Mouse (Mus musculus): ENCODE results near the gene Ubtf.

Gene Ubtf

GRCm38 (mm10) chr11:102316572-102317297 lies 2.8 kb downstream of the Ubtf start:
- peak; percentile 82 to 87 for DNase-seq

GRCm38 (mm10) chr11:102315690-102316571 lies 3.6 kb downstream of the Ubtf start:
- peak; percentile 40 to 50 for DNase-seq

GRCm38 (mm10) chr11:102314321-102314720 lies 5.2 kb downstream of the Ubtf start:
- no peak for DNase-seq

- DNase-seq = no peak
Measured at GRCm38 (mm10) chr11:102312586-102312985, 7.0 kb downstream of the Ubtf start.

GRCm38 (mm10) chr11:102311966-102312365 lies 7.6 kb downstream of the Ubtf start:
- DNase-seq = no peak

GRCm38 (mm10) chr11:102310768-102311695 lies 8.5 kb downstream of the Ubtf start:
- no peak for DNase-seq

- peak in 1 of 2 experiments; percentile 16 for DNase-seq
Measured at GRCm38 (mm10) chr11:102309821-102310617, 9.5 kb downstream of the Ubtf start.

- peak; percentile 99 for DNase-seq
Measured at GRCm38 (mm10) chr11:102308979-102309378, 10.6 kb downstream of the Ubtf start.

- no peak for DNase-seq
Measured at GRCm38 (mm10) chr11:102308104-102308503, 11.4 kb downstream of the Ubtf start.

GRCm38 (mm10) chr11:102305359-102305758 lies 14.2 kb downstream of the Ubtf start:
- no peak for DNase-seq

- DNase-seq = no peak
Measured at GRCm38 (mm10) chr11:102304141-102304540, 15.4 kb downstream of the Ubtf start.

GRCm38 (mm10) chr11:102299839-102300238 lies 19.7 kb downstream of the Ubtf start:
- DNase-seq = peak; percentile 81 to 84

- DNase-seq = peak in 1 of 2 experiments; percentile 31
Measured at GRCm38 (mm10) chr11:102297577-102298556, 21.7 kb downstream of the Ubtf start.

- DNase-seq = peak; percentile 97
Measured at GRCm38 (mm10) chr11:102296491-102297472, 22.8 kb downstream of the Ubtf start, which contains the start of gene Atxn7l3. Atxn7l3 (minus strand) TSS chr11:102296631.

GRCm38 (mm10) chr11:102295598-102296471 lies 23.7 kb downstream of the Ubtf start:
- peak; percentile 66 to 67 for DNase-seq

- no peak for DNase-seq
Measured at GRCm38 (mm10) chr11:102294887-102295597, 24.5 kb downstream of the Ubtf start.

GRCm38 (mm10) chr11:102294416-102294815 lies 25.1 kb downstream of the Ubtf start:
- DNase-seq = no peak

Measured in B cell, adult 2 months (primary cell).